Mouse (Mus musculus) T-helper 17 cell (primary cell): ENCODE data around the gene Eftud2.

Source experiments
- in situ Hi-C, 2 experiments: fragments of 300-600 bp; cut with MboI, MseI; formaldehyde crosslinking; loops; 1 replicate in 1 of 2; 2 replicates in 1 of 2; pipeline ENCODE4 v1.15.1; 2025; ENCODE audit warnings: high pct_unique_total_duplicates in 2 of 2

Eftud2 gene

GRCm38 (mm10) chr11:102880585-102881313 is at the start of gene Eftud2, which contains the start of gene Ccdc103:
Gene Eftud2 (minus strand): TSS chr11:102880985.
Gene Ccdc103 (plus strand): TSS chr11:102881204.
- in situ Hi-C loops: loop anchor here in 1 of 2 experiments (10.0 kb wide), 1 partner anchor 1226 kb away; no protein-coding TSS in a partner anchor

GRCm38 (mm10) chr11:102925351-102925717 is 44.5 kb upstream of the Eftud2 start:
- in situ Hi-C loops: no loop called here

- in situ Hi-C loops: no loop called here
Measured at GRCm38 (mm10) chr11:102924557-102925350, 44.0 kb upstream of the Eftud2 start, which contains the start of gene Kif18b. Gene Kif18b (minus strand): TSS chr11:102925124.

- in situ Hi-C loops: no loop called here
Measured at GRCm38 (mm10) chr11:102921491-102921890, 40.7 kb upstream of the Eftud2 start.

- in situ Hi-C loops: no loop called here
Measured at GRCm38 (mm10) chr11:102918077-102918476, 37.3 kb upstream of the Eftud2 start.

GRCm38 (mm10) chr11:102915380-102915779 is 34.6 kb upstream of the Eftud2 start:
- in situ Hi-C loops: no loop called here

GRCm38 (mm10) chr11:102911376-102911775 is 30.6 kb upstream of the Eftud2 start:
- in situ Hi-C loops: no loop called here

- in situ Hi-C loops: no loop called here
Measured at GRCm38 (mm10) chr11:102903654-102904053, 22.9 kb upstream of the Eftud2 start.

- in situ Hi-C loops: no loop called here
Measured at GRCm38 (mm10) chr11:102902107-102902506, 21.3 kb upstream of the Eftud2 start.

GRCm38 (mm10) chr11:102901199-102901598 is 20.4 kb upstream of the Eftud2 start:
- in situ Hi-C loops: no loop called here

GRCm38 (mm10) chr11:102900763-102901162 is 20.0 kb upstream of the Eftud2 start, which contains the start of gene Gfap:
Gene Gfap (minus strand): TSS chr11:102900912.
- in situ Hi-C loops: no loop called here

- in situ Hi-C loops: loop anchor here (5.0 kb wide), 1 partner anchor 94 kb away; no protein-coding TSS in a partner anchor
Measured at GRCm38 (mm10) chr11:102898408-102898807, 17.6 kb upstream of the Eftud2 start.

GRCm38 (mm10) chr11:102896641-102897040 is 15.9 kb upstream of the Eftud2 start:
- in situ Hi-C loops: loop anchor here (5.0 kb wide), 1 partner anchor 96 kb away; no protein-coding TSS in a partner anchor

GRCm38 (mm10) chr11:102895779-102896178 is 15.0 kb upstream of the Eftud2 start:
- in situ Hi-C loops: loop anchor here (5.0 kb wide), 1 partner anchor 97 kb away; no protein-coding TSS in a partner anchor

GRCm38 (mm10) chr11:102894716-102895115 is 13.9 kb upstream of the Eftud2 start:
- in situ Hi-C loops: loop anchor here (5.0 kb wide), 1 partner anchor 98 kb away; no protein-coding TSS in a partner anchor

- in situ Hi-C loops: no loop called here
Measured at GRCm38 (mm10) chr11:102893015-102893651, 12.3 kb upstream of the Eftud2 start.

- in situ Hi-C loops: no loop called here
Measured at GRCm38 (mm10) chr11:102890096-102890495, 9.3 kb upstream of the Eftud2 start.

GRCm38 (mm10) chr11:102888135-102888534 is 7.3 kb upstream of the Eftud2 start:
- in situ Hi-C loops: loop anchor here in 1 of 2 experiments (10.0 kb wide), 1 partner anchor 1233 kb away; no protein-coding TSS in a partner anchor

- in situ Hi-C loops: loop anchor here in 1 of 2 experiments (10.0 kb wide), 1 partner anchor 1233 kb away; no protein-coding TSS in a partner anchor
Measured at GRCm38 (mm10) chr11:102887433-102887832, 6.6 kb upstream of the Eftud2 start.

GRCm38 (mm10) chr11:102884616-102885219 is 3.9 kb upstream of the Eftud2 start, which contains the start of gene Fam187a:
Gene Fam187a (plus strand): TSS chr11:102885169.
- in situ Hi-C loops: loop anchor here in 1 of 2 experiments (10.0 kb wide), 1 partner anchor 1230 kb away; no protein-coding TSS in a partner anchor
